Mouse (Mus musculus) liver, embryonic 12.5 days (tissue): ENCODE data around the gene Edn1. TPM values are rescaled to one million over a fixed set of nuclear protein-coding genes. Genes with fewer than 3 reads are reported as not detected.

Experiments used
- ATAC-seq: fragments of 200-750 bp; cut with Nextera tagmentation; 2 replicates; pipeline ENCODE4 v1.8.0; 2017; ENCODE audit warnings: moderate number of reproducible peaks, mild to moderate bottlenecking, moderate library complexity
- H3K27ac ChIP-seq: fragments of 300-500 bp; sonication (generic); 2 replicates; pipeline ENCODE4 v1.5.1; 2016; ENCODE audit warnings: mild to moderate bottlenecking
- H3K27me3 ChIP-seq: fragments of 300-500 bp; sonication (generic); replicated peaks from 2 replicates; pipeline ENCODE4 v1.6.1; 2016; ENCODE audit warnings: mild to moderate bottlenecking, moderate library complexity
- H3K36me3 ChIP-seq: fragments of 300-500 bp; sonication (generic); 2 replicates; pipeline ENCODE4 v1.6.1; 2016; ENCODE audit warnings: mild to moderate bottlenecking, moderate library complexity
- H3K4me1 ChIP-seq: fragments of 300-500 bp; sonication (generic); 2 replicates; pipeline ENCODE4 v1.6.1; 2016
- H3K4me2 ChIP-seq: fragments of 300-500 bp; sonication (generic); 2 replicates; pipeline ENCODE4 v1.6.1; 2016; ENCODE audit warnings: mild to moderate bottlenecking, moderate library complexity
- H3K4me3 ChIP-seq: fragments of 300-500 bp; sonication (generic); 2 replicates; pipeline ENCODE4 v1.5.1; 2016; ENCODE audit warnings: mild to moderate bottlenecking, moderate library complexity
- H3K9ac ChIP-seq: fragments of 300-500 bp; sonication (generic); 2 replicates; pipeline ENCODE4 v1.6.1; 2016; ENCODE audit warnings: mild to moderate bottlenecking, moderate library complexity
- H3K9me3 ChIP-seq: fragments of 300-500 bp; sonication (generic); replicated peaks from 2 replicates; pipeline ENCODE4 v1.6.1; 2016; ENCODE audit warnings: mild to moderate bottlenecking, moderate library complexity
- WGBS: fragments of 180-500 bp; shearing (Covaris S2); methylation state at CpG from one replicate; pipeline ENCODE4 v1.1.7; 2016; ENCODE audit not compliant: insufficient replicate concordance; 5-methylcytosine and 5-hydroxymethylcytosine counted together
- polyA plus RNA-seq: library from polyadenylated mRNA; unstranded; fragments of >200 nt; fragmentation: Nextera tagmentation; extraction: Ambion mirVana; gene quantifications from 2 replicates; pipeline ENCODE4 v1.2.1, GENCODE M21; 2016

Gene Edn1
- polyA plus RNA-seq, 1 experiment from 2014 or later = 0.67 TPM

- Histone ChIP-seq H3K27me3 (no peaks in the 10 kb centered on the region), H3K36me3 (no peaks in the 10 kb centered on the region), H3K9me3 (no peaks in the 10 kb centered on the region), H3K4me2 (no peak overlapping the region), H3K27ac (no peak overlapping the region), H3K9ac (no peak overlapping the region), H3K4me3 (no peak overlapping the region), H3K4me1 (no peaks in the 10 kb centered on the region)
- WGBS = 64% methylated on average over 2 of the region's 2 CpGs
- ATAC-seq = no peak
Measured at GRCm38 (mm10) chr13:42331104-42331503, 29.8 kb downstream of the Edn1 start.

- Histone ChIP-seq H3K9me3 (no peaks in the 10 kb centered on the region), H3K4me2 (no peak overlapping the region), H3K4me3 (no peak overlapping the region), H3K36me3 (no peaks in the 10 kb centered on the region), H3K27me3 (no peaks in the 10 kb centered on the region), H3K27ac (no peak overlapping the region), H3K4me1 (no peaks in the 10 kb centered on the region), H3K9ac (no peak overlapping the region)
- ATAC-seq = no peak
- WGBS = 75% methylated on average over 3 of the region's 3 CpGs
Measured at GRCm38 (mm10) chr13:42334981-42335380, 33.7 kb downstream of the Edn1 start.

GRCm38 (mm10) chr13:42336414-42336813, 35.1 kb downstream of the Edn1 start:
- Histone ChIP-seq H3K36me3 (no peaks in the 10 kb centered on the region), H3K9me3 (no peaks in the 10 kb centered on the region), H3K4me1 (no peaks in the 10 kb centered on the region), H3K4me3 (no peak overlapping the region), H3K4me2 (no peak overlapping the region), H3K27ac (no peak overlapping the region), H3K27me3 (no peaks in the 10 kb centered on the region), H3K9ac (no peak overlapping the region)
- WGBS = 33% methylated on average over 4 of the region's 4 CpGs
- ATAC-seq = no peak

GRCm38 (mm10) chr13:42337072-42337471, 35.8 kb downstream of the Edn1 start:
- no peaks in the 10 kb centered on the region for H3K36me3 ChIP-seq
- H3K27ac ChIP-seq = no peak overlapping the region
- H3K4me1 ChIP-seq = no peaks in the 10 kb centered on the region
- no peak overlapping the region for H3K9ac ChIP-seq
- ATAC-seq = no peak
- no peak overlapping the region for H3K4me2 ChIP-seq
- 51% methylated on average over 2 of the region's 2 CpGs for WGBS
- H3K27me3 ChIP-seq = no peaks in the 10 kb centered on the region
- H3K9me3 ChIP-seq = no peaks in the 10 kb centered on the region
- H3K4me3 ChIP-seq = no peak overlapping the region

GRCm38 (mm10) chr13:42339466-42339865, 38.2 kb downstream of the Edn1 start:
- ATAC-seq = no peak
- Histone ChIP-seq H3K4me2 (no peak overlapping the region), H3K9ac (no peak overlapping the region), H3K4me1 (no peaks in the 10 kb centered on the region), H3K9me3 (no peaks in the 10 kb centered on the region), H3K27me3 (no peaks in the 10 kb centered on the region), H3K36me3 (no peaks in the 10 kb centered on the region), H3K27ac (no peak overlapping the region), H3K4me3 (no peak overlapping the region)
- WGBS = 63% methylated on average over 2 of the region's 2 CpGs

GRCm38 (mm10) chr13:42341871-42342532, 40.7 kb downstream of the Edn1 start:
- Histone ChIP-seq H3K4me3 (no peak overlapping the region), H3K27me3 (no peaks in the 10 kb centered on the region), H3K4me2 (no peak overlapping the region), H3K9me3 (no peaks in the 10 kb centered on the region), H3K36me3 (no peaks in the 10 kb centered on the region), H3K4me1 (no peaks in the 10 kb centered on the region), H3K27ac (no peak overlapping the region), H3K9ac (no peak overlapping the region)
- 39% methylated on average over 2 of the region's 2 CpGs for whole genome bisulfite sequencing
- ATAC-seq = no peak

GRCm38 (mm10) chr13:42345439-42345838, 44.2 kb downstream of the Edn1 start:
- Histone ChIP-seq H3K4me3 (no peak overlapping the region), H3K4me2 (no peak overlapping the region), H3K27me3 (no peaks in the 10 kb centered on the region), H3K4me1 (no peaks in the 10 kb centered on the region), H3K9me3 (no peaks in the 10 kb centered on the region), H3K27ac (no peak overlapping the region), H3K36me3 (no peaks in the 10 kb centered on the region), H3K9ac (no peak overlapping the region)
- 65% methylated on average over 7 of the region's 7 CpGs for WGBS
- ATAC-seq = no peak

- Histone ChIP-seq H3K27ac (no peak overlapping the region), H3K9ac (no peak overlapping the region), H3K4me1 (no peaks in the 10 kb centered on the region), H3K9me3 (no peaks in the 10 kb centered on the region), H3K4me3 (no peak overlapping the region), H3K27me3 (no peaks in the 10 kb centered on the region), H3K4me2 (no peak overlapping the region), H3K36me3 (no peaks in the 10 kb centered on the region)
- ATAC-seq = no peak
- WGBS = 52% methylated on average over 7 of the region's 7 CpGs
Measured at GRCm38 (mm10) chr13:42346414-42346813, 45.1 kb downstream of the Edn1 start.

GRCm38 (mm10) chr13:42351675-42352074, 50.4 kb downstream of the Edn1 start:
- Histone ChIP-seq H3K27ac (no peak overlapping the region), H3K4me2 (no peak overlapping the region), H3K27me3 (no peaks in the 10 kb centered on the region), H3K4me3 (no peak overlapping the region), H3K9me3 (no peaks in the 10 kb centered on the region), H3K9ac (no peak overlapping the region), H3K4me1 (no peaks in the 10 kb centered on the region), H3K36me3 (no peaks in the 10 kb centered on the region)
- WGBS = 69% methylated on average over 7 of the region's 7 CpGs
- no peak for ATAC-seq

Other genes with a start within 250 kb of the Edn1 start
- gene Hivep1, start 249.5 kb upstream of the Edn1 start, polyA plus RNA-seq = 4.4 and 4.6 TPM in 2 replicates